Mouse (Mus musculus) left cerebral cortex, postnatal 10 days (tissue): ENCODE results near the gene Cux1. TPM values are rescaled to one million over a fixed set of nuclear protein-coding genes. Genes with fewer than 3 reads are reported as not detected.

Experiments
- DNase-seq, 2 experiments: peaks; one replicate each; pipeline ENCODE4 v3.0.0; 2021 to 2022; ENCODE audit warnings: low spot score in 2 of 2, mixed read lengths in 1 of 2; ENCODE audit errors: extremely low spot score in 1 of 2
- intact Hi-C: fragments of 180-260 bp; cut with DNase I; formaldehyde crosslinking; loops from one replicate; pipeline ENCODE4 v1.15.1; 2025
- total RNA-seq, 2 experiments: library from RNA; stranded (reverse); gene quantifications; 2 replicates each; pipeline ENCODE4 v1.2.3; 2021

The Cux1 gene
- total RNA-seq, 2 experiments from 2014 or later = 127 to 133 TPM

- intact Hi-C loops = loop anchor here (2.0 kb wide), 1 partner anchor 52 kb away; no protein-coding TSS in a partner anchor
- peak; percentile 65 to 71 for DNase-seq
Observed at GRCm38 (mm10) chr5:136252899-136253298, 314.4 kb downstream of the Cux1 start.

- no peak for DNase-seq
- intact Hi-C loops = no loop called here
Observed at GRCm38 (mm10) chr5:136251004-136251403, 316.3 kb downstream of the Cux1 start.

GRCm38 (mm10) chr5:136248441-136248840, 318.8 kb downstream of the Cux1 start:
- DNase-seq = no peak
- intact Hi-C loops = no loop called here

GRCm38 (mm10) chr5:136246452-136246838, 320.8 kb downstream of the Cux1 start, which contains the start of gene Sh2b2:
TSS of gene Sh2b2 (minus strand) at chr5:136246556.
- no peak for DNase-seq
- intact Hi-C loops = no loop called here

GRCm38 (mm10) chr5:136245541-136246451, 321.5 kb downstream of the Cux1 start:
- intact Hi-C loops = no loop called here
- DNase-seq = no peak

GRCm38 (mm10) chr5:136244762-136245540, 322.3 kb downstream of the Cux1 start:
- intact Hi-C loops = no loop called here
- DNase-seq = peak; percentile 81 to 94

- peak in 1 of 2 experiments; percentile 60 for DNase-seq
Observed at GRCm38 (mm10) chr5:136243851-136244761, 323.2 kb downstream of the Cux1 start.

GRCm38 (mm10) chr5:136241161-136241560, 326.1 kb downstream of the Cux1 start:
- DNase-seq = no peak
- intact Hi-C loops = no loop called here

More at GRCm38 (mm10) chr5:136243851-136244761, 323.2 kb downstream of the Cux1 start:
- intact Hi-C loops = no loop called here

GRCm38 (mm10) chr5:136240381-136240780, 326.9 kb downstream of the Cux1 start:
- DNase-seq = no peak
- intact Hi-C loops = no loop called here

- no peak for DNase-seq
- intact Hi-C loops = no loop called here
Observed at GRCm38 (mm10) chr5:136237607-136238006, 329.7 kb downstream of the Cux1 start.

- DNase-seq = no peak
- intact Hi-C loops = no loop called here
Observed at GRCm38 (mm10) chr5:136236611-136237010, 330.7 kb downstream of the Cux1 start.

- DNase-seq = no peak
- intact Hi-C loops = no loop called here
Observed at GRCm38 (mm10) chr5:136230348-136231035, 336.8 kb downstream of the Cux1 start.

GRCm38 (mm10) chr5:136226246-136226876, 340.9 kb downstream of the Cux1 start:
- intact Hi-C loops = no loop called here
- DNase-seq = no peak

GRCm38 (mm10) chr5:136218585-136218984, 348.7 kb downstream of the Cux1 start:
- intact Hi-C loops = no loop called here

GRCm38 (mm10) chr5:136217932-136218381, 349.3 kb downstream of the Cux1 start:
- DNase-seq = no peak
- intact Hi-C loops = no loop called here

More at GRCm38 (mm10) chr5:136218585-136218984, 348.7 kb downstream of the Cux1 start:
- DNase-seq = no peak

GRCm38 (mm10) chr5:136217004-136217665, 350.2 kb downstream of the Cux1 start:
- intact Hi-C loops = no loop called here
- no peak for DNase-seq

GRCm38 (mm10) chr5:136215958-136216357, 351.3 kb downstream of the Cux1 start:
- DNase-seq = peak in 1 of 2 experiments; percentile 61
- intact Hi-C loops = no loop called here
